Mouse (Mus musculus): ENCODE results near the gene Rnf157. TPM values are rescaled to one million over a fixed set of nuclear protein-coding genes. Genes with fewer than 3 reads are reported as not detected.
A peak's percentile ranks its signal among the peaks of the same experiment; 100 is the strongest.

The Rnf157 gene
- polyA plus RNA-seq, 1 experiment from 2014 or later = 16.4 TPM

GRCm38 (mm10) chr11:116309601-116310000 lies 103.2 kb downstream of the Rnf157 start:
- peaks cover 3% of the 10 kb centered on the region; the same call in 1 of the 2 replicates for H3K4me1 ChIP-seq (replicated peaks)
- H3K27ac ChIP-seq = no peak overlapping the region
- H3K27me3 ChIP-seq (replicated peaks) = no peaks in the 10 kb centered on the region
- ATAC-seq = no peak
- peaks cover 2% of the 10 kb centered on the region; the same call in 1 of the 2 replicates for H3K36me3 ChIP-seq
- no peak overlapping the region for H3K4me3 ChIP-seq (replicated peaks)
- H3K9ac ChIP-seq = no peak overlapping the region
- 0 out of 2 replicates have a peak, but pooled peaks cover 3% of the 10 kb centered on the region for H3K9me3 ChIP-seq
- H3K4me2 ChIP-seq (replicated peaks) = no peak overlapping the region
- WGBS = 79% methylated on average over 3 of the region's 3 CpGs

GRCm38 (mm10) chr11:116307762-116308531 lies 104.9 kb downstream of the Rnf157 start:
- 89% methylated on average over 12 of the region's 12 CpGs for WGBS
- no peak overlapping the region for H3K9ac ChIP-seq
- H3K4me2 ChIP-seq (replicated peaks) = no peak overlapping the region

DNA sequence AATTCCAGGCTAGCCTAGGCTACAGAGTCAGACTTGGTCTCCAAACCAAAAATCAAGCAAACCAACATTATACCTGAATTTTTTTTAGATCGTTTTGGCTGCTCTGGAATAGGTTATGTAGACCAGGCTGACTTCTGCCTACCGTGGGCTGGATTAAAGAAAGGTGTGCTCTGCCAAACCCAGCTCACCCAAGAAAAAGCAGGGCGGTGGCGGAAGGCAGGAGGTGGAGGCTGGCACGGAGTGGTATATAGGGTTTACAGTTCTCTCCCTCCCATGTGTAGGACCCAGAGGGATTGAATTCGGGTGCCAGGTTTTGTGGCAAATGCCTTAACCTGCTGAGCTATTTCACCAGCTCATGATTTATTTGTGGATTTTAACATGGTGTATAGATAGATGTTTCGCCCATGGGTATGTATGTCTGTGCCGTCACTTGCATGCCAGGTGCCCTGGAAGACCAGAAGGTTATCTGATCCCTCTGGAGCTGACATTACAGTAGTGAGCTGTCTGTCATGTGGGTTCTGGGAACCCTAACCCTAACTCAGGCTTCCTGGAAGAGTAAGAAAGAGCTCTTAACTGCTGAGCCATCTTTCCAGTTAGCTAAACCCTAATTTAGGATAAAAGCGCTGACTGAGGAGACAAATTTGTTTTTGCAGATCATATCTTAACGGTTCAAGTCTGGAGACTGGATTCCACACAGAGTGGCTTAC lies 105.7 kb downstream of the Rnf157 start, which contains the start of gene Exoc7:
Exoc7 (minus strand) TSS at position 215 of the 707 bp plus-strand sequence.
- ATAC-seq = peak; percentile 39

More at GRCm38 (mm10) chr11:116307762-116308531, 104.9 kb downstream of the Rnf157 start:
- Histone ChIP-seq H3K4me3 (replicated peaks) (no peak overlapping the region), H3K9me3 (0 out of 2 replicates have a peak, but pooled peaks cover 3% of the 10 kb centered on the region), H3K4me1 (replicated peaks) (peaks cover 3% of the 10 kb centered on the region; the same call in 1 of the 2 replicates), H3K27ac (no peak overlapping the region), H3K27me3 (replicated peaks) (no peaks in the 10 kb centered on the region), H3K36me3 (peaks cover 17% of the 10 kb centered on the region)
- ATAC-seq = no peak

GRCm38 (mm10) chr11:116306126-116306982 lies 106.5 kb downstream of the Rnf157 start:
- peaks cover 27% of the 10 kb centered on the region for H3K36me3 ChIP-seq
- peak overlapping the region; percentile 74 for H3K4me3 ChIP-seq (replicated peaks)
- no peak overlapping the region for H3K27ac ChIP-seq
- H3K27me3 ChIP-seq (replicated peaks) = no peaks in the 10 kb centered on the region
- 0 out of 2 replicates have a peak, but pooled peaks cover 3% of the 10 kb centered on the region for H3K9me3 ChIP-seq
- H3K4me1 ChIP-seq (replicated peaks) = 0 out of 2 replicates have a peak, but pooled peaks cover under 1% of the 10 kb centered on the region
- H3K4me2 ChIP-seq (replicated peaks) = peak overlapping the region; percentile 81
- peak overlapping the region; percentile 77 for H3K9ac ChIP-seq
- peak; percentile 95 for ATAC-seq
- WGBS = 1% methylated on average over 53 of the region's 53 CpGs

More for the DNA sequence above, 105.7 kb downstream of the Rnf157 start, which contains the start of gene Exoc7:
- peaks cover 21% of the 10 kb centered on the region for H3K36me3 ChIP-seq
- H3K4me3 ChIP-seq (replicated peaks) = peak within 1 kb of the TSS; percentile 74
- H3K4me2 ChIP-seq (replicated peaks) = peak within 1 kb of the TSS; percentile 81
- peaks cover 3% of the 10 kb centered on the region; the same call in 1 of the 2 replicates for H3K4me1 ChIP-seq (replicated peaks)
- no peak within 1 kb of the TSS for H3K27ac ChIP-seq
- 85% methylated on average over 10 of the region's 10 CpGs for WGBS
- H3K9ac ChIP-seq = peak within 1 kb of the TSS; percentile 77
- H3K27me3 ChIP-seq (replicated peaks) = no peaks in the 10 kb centered on the region
- 0 out of 2 replicates have a peak, but pooled peaks cover 3% of the 10 kb centered on the region for H3K9me3 ChIP-seq

DNA sequence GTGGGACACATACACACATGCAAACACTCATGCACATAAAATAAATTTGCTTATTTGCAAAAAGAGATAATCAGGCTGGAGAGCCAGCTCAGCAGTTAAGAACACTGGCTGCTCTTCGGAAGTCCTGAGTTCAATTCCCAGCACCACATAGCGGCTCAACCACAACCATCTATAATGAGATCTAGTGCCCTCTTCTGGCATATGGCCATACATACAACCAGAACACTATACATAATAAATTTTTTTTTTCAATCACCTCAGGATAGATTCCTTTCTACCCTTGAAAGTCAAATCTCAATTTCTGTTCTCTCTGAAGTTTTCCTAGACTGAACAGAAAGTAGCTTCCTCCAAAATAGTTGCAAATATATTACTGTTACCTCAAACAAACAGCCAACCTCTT lies 107.4 kb downstream of the Rnf157 start:
- no peak for ATAC-seq
- 95% methylated on average over 2 of the region's 2 CpGs for WGBS
- peaks cover 33% of the 10 kb centered on the region for H3K36me3 ChIP-seq

GRCm38 (mm10) chr11:116298621-116299020 lies 114.2 kb downstream of the Rnf157 start:
- H3K27me3 ChIP-seq (replicated peaks) = no peaks in the 10 kb centered on the region
- WGBS = 93% methylated on average over 6 of the region's 6 CpGs
- H3K27ac ChIP-seq = no peak overlapping the region
- no peak overlapping the region for H3K4me2 ChIP-seq (replicated peaks)
- H3K9ac ChIP-seq = no peak overlapping the region
- H3K4me1 ChIP-seq (replicated peaks) = peaks cover 5% of the 10 kb centered on the region
- H3K36me3 ChIP-seq = peaks cover 44% of the 10 kb centered on the region
- H3K9me3 ChIP-seq = no peaks in the 10 kb centered on the region
- ATAC-seq = no peak
- H3K4me3 ChIP-seq (replicated peaks) = no peak overlapping the region

More for the DNA sequence above, 107.4 kb downstream of the Rnf157 start:
- no peaks in the 10 kb centered on the region for H3K4me1 ChIP-seq (replicated peaks)
- no peaks in the 10 kb centered on the region for H3K27me3 ChIP-seq (replicated peaks)
- no peak overlapping the region for H3K27ac ChIP-seq
- H3K4me3 ChIP-seq (replicated peaks) = peak overlapping the region; percentile 74; the same call in 1 of the 2 replicates
- H3K9ac ChIP-seq = no peak overlapping the region
- H3K9me3 ChIP-seq = 0 out of 2 replicates have a peak, but pooled peaks cover 3% of the 10 kb centered on the region
- peak overlapping the region; percentile 81; the same call in 1 of the 2 replicates for H3K4me2 ChIP-seq (replicated peaks)

GRCm38 (mm10) chr11:116298221-116298620 lies 114.6 kb downstream of the Rnf157 start:
- H3K9me3 ChIP-seq = no peaks in the 10 kb centered on the region
- no peak for ATAC-seq
- H3K27me3 ChIP-seq (replicated peaks) = no peaks in the 10 kb centered on the region
- peaks cover 6% of the 10 kb centered on the region for H3K4me1 ChIP-seq (replicated peaks)
- H3K27ac ChIP-seq = no peak overlapping the region
- H3K36me3 ChIP-seq = peaks cover 40% of the 10 kb centered on the region
- WGBS = 92% methylated on average over 11 of the region's 11 CpGs
- H3K4me3 ChIP-seq (replicated peaks) = no peak overlapping the region
- H3K9ac ChIP-seq = no peak overlapping the region
- H3K4me2 ChIP-seq (replicated peaks) = no peak overlapping the region

- ATAC-seq = no peak
- no peak overlapping the region for H3K4me2 ChIP-seq (replicated peaks)
- H3K27ac ChIP-seq = no peak overlapping the region
- no peaks in the 10 kb centered on the region for H3K27me3 ChIP-seq (replicated peaks)
- H3K9ac ChIP-seq = no peak overlapping the region
- H3K4me1 ChIP-seq (replicated peaks) = peaks cover 8% of the 10 kb centered on the region
- H3K36me3 ChIP-seq = peaks cover 36% of the 10 kb centered on the region
- 69% methylated on average over 3 of the region's 3 CpGs for WGBS
- H3K9me3 ChIP-seq = no peaks in the 10 kb centered on the region
- H3K4me3 ChIP-seq (replicated peaks) = no peak overlapping the region
Observed at GRCm38 (mm10) chr11:116297017-116297416, 115.8 kb downstream of the Rnf157 start.

DNA sequence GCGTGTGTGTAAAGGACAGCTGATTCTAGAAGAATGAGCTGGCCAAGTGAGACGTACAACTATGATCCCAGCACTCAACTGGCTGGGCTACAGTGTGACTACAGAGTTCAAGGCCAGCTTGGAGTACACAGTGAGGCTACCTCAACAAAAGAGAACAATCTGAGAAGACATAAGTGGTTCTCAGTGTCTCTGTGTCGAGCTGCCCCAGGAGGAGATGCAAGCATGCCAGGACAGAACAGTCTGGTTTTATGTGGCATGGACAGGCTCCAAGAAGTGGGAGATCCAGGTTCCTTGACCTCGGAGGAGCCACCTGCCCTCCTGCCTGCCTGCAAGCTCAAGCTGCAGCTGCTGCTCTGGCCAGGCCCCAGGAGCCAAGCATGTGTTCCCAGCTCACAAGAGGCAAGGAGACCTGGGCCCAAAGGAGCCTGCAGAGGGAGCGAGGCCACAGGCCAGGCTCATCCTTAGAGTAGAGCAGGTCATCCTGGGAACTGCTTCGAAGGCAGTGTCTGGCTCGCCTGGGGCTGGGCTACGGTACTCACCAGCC lies 116.6 kb downstream of the Rnf157 start:
- Histone ChIP-seq H3K27ac (no peak overlapping the region), H3K9me3 (no peaks in the 10 kb centered on the region), H3K9ac (no peak overlapping the region), H3K27me3 (replicated peaks) (no peaks in the 10 kb centered on the region), H3K4me2 (replicated peaks) (no peak overlapping the region), H3K4me3 (replicated peaks) (no peak overlapping the region), H3K36me3 (peaks cover 31% of the 10 kb centered on the region), H3K4me1 (replicated peaks) (peaks cover 10% of the 10 kb centered on the region)
- WGBS = 87% methylated on average over 8 of the region's 8 CpGs
- no peak for ATAC-seq

DNA sequence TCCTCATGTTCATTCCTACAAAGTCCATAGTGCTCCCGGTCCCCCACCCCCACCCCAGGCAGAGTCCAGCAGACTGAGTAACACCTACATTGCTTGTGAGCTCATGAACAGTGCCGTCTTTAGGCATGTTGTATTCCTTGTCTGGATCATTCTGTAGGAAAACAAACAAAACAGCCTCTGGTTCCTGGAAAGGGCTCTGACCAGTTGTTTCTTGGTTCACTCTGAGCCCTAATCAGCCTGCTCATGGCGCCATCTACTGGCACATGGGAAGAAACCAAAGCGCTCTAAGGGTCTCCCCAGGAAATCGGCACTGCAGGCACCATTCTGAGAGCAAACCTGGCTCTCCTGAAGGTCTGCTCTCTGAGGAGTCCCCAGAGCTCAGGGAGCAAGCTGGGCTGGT lies 118.5 kb downstream of the Rnf157 start:
- Histone ChIP-seq H3K4me1 (replicated peaks) (peaks cover 21% of the 10 kb centered on the region), H3K4me2 (replicated peaks) (no peak overlapping the region), H3K9ac (no peak overlapping the region), H3K4me3 (replicated peaks) (no peak overlapping the region), H3K27me3 (replicated peaks) (no peaks in the 10 kb centered on the region), H3K27ac (peak overlapping the region; percentile 48; the same call in 1 of the 2 replicates), H3K9me3 (no peaks in the 10 kb centered on the region), H3K36me3 (peaks cover 18% of the 10 kb centered on the region; the same call in 1 of the 2 replicates)
- peak; percentile 61 for ATAC-seq
- WGBS = 34% methylated on average over 5 of the region's 5 CpGs

DNA sequence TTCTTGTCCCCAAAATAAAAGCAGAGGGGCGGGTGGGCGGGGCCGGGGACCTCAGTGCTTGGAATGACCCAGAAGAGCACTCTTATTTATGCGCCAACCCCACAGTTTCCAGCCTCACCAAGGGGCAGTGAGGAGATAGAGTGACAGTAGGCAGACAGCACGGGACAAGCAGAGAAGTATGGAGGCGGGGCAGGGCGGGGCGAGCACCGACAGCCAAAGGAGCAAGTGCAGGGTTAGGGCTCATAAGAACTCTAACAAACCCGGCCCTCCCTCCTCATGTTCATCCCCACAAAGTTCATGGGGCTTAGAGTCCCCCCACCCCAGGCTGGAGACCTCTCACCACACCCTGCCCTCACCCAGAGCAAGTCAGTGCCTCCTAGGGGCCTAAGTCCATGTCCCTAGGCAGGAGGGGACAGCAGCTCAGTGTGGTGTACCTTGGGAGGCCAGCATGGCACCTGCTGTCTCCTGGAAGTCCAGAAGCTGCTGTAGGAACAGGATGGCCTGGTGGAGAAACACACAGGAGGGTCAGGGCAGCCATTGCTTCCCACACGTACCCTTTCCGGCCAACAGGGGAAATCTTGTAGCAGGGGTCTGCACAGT lies 119.2 kb downstream of the Rnf157 start:
- peaks cover 21% of the 10 kb centered on the region for H3K4me1 ChIP-seq (replicated peaks)
- peak overlapping the region; percentile 48; the same call in 1 of the 2 replicates for H3K27ac ChIP-seq
- no peak overlapping the region; the same call in 1 of the 2 replicates for H3K4me2 ChIP-seq (replicated peaks)
- H3K9me3 ChIP-seq = no peaks in the 10 kb centered on the region
- H3K27me3 ChIP-seq (replicated peaks) = no peaks in the 10 kb centered on the region
- no peak overlapping the region for H3K4me3 ChIP-seq (replicated peaks)
- 91% methylated on average over 12 of the region's 12 CpGs for WGBS
- H3K9ac ChIP-seq = no peak overlapping the region
- peak; percentile 68 for ATAC-seq
- H3K36me3 ChIP-seq = peaks cover 20% of the 10 kb centered on the region
